Mouse (Mus musculus): Measurements from ENCODE around the gene Nacc2.

The Nacc2 gene

GRCm38 (mm10) chr2:26139545-26140206, 16.7 kb upstream of the Nacc2 start:
- DNase-seq (ENCODE audit: low spot score) = peak; percentile 65

- DNase-seq (ENCODE audit: low spot score) = no peak
Measured at GRCm38 (mm10) chr2:26139034-26139544, 16.1 kb upstream of the Nacc2 start.

- no peak for DNase-seq (ENCODE audit: low spot score)
Measured at GRCm38 (mm10) chr2:26138252-26139033, 15.4 kb upstream of the Nacc2 start.

- no peak for DNase-seq (ENCODE audit: low spot score)
Measured at GRCm38 (mm10) chr2:26134591-26134990, 11.6 kb upstream of the Nacc2 start.

DNA sequence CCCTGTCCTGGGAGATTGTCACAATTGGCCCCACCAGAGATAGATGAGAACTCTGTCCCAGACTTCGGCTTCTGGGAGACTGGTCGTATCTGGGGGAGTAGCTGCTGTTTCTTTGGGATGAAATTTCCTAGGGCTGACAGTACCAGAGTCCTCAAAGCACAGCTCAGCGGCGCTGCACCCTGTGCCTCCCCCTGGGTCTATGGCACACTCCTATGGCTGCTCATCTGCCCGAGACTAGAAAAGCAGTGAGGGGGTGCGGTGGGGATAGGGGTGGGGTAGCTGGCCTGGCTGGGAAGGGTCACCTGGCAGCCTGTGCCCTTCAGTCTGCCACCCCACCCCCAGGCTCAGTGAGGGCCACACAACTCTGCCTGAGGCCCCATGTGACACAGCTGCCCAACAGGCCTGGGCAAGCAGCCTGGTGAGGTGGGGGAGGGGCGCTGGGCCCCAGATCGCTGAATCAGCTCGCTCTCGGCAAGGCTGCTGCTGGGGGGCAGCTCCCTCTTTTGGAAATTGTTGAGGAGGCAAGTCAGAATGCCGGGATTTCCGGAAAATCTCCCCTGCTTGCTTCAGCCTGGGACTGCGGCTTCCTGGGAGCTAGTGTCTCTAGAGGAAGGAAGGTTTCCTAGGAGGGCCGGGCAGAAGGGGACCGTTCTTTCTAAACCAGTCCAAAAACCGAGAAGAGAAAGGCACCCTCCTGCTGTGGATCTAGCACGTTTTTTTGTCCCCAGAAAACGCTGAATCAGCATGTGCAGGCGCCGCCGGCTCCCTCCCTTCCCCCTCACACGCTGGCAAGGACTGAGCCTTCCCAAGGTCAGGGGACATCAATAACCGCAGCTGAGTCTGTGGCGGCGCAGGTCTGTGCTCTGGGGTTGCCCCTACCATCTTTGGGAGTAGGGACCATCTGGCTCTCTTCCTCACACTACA, 9.9 kb upstream of the Nacc2 start:
- DNase-seq (ENCODE audit: low spot score) = peak; percentile 86

GRCm38 (mm10) chr2:26131327-26131726, 8.3 kb upstream of the Nacc2 start:
- no peak for DNase-seq (ENCODE audit: low spot score)

DNA sequence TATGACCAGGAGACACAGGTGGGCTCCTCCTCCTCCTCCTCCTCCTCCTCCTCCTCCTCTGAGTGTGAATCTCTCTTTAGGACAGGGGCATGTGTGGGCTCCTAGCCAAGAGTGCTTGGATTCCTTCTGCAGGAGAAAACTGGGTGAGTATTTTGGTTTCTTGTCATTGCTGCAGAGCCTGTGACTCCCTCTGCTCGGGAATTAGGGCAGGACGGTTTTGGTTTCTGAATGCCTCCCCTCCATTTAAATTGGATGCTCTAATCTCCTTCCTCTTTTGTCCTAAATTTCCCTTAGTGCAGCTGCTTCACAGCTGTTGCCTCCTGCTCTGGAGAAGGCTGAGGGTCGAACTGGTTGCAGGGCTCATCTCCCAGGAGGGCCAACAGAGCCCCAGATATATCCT, 6.9 kb upstream of the Nacc2 start:
- no peak for DNase-seq (ENCODE audit: low spot score)

DNA sequence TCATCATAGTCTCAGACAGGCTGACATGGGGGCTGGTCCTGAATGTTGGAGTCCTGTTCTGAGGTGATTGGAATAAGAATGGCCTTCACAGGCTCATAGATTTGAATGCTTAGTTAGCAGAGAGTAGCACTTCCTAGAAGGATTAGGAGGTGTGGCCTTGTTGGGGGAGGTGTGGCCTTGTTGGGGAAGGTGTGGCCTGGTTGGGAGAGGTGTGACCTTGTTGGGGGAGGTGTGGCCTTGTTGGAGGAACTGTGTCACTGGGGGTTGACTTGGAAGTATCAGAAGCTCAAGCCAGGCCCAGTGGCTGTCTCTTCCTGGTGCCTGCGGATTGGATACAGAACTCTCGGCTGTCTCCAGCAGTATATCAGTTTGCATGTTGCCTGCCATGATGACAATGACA, 6.3 kb upstream of the Nacc2 start:
- DNase-seq (ENCODE audit: low spot score) = no peak

DNA sequence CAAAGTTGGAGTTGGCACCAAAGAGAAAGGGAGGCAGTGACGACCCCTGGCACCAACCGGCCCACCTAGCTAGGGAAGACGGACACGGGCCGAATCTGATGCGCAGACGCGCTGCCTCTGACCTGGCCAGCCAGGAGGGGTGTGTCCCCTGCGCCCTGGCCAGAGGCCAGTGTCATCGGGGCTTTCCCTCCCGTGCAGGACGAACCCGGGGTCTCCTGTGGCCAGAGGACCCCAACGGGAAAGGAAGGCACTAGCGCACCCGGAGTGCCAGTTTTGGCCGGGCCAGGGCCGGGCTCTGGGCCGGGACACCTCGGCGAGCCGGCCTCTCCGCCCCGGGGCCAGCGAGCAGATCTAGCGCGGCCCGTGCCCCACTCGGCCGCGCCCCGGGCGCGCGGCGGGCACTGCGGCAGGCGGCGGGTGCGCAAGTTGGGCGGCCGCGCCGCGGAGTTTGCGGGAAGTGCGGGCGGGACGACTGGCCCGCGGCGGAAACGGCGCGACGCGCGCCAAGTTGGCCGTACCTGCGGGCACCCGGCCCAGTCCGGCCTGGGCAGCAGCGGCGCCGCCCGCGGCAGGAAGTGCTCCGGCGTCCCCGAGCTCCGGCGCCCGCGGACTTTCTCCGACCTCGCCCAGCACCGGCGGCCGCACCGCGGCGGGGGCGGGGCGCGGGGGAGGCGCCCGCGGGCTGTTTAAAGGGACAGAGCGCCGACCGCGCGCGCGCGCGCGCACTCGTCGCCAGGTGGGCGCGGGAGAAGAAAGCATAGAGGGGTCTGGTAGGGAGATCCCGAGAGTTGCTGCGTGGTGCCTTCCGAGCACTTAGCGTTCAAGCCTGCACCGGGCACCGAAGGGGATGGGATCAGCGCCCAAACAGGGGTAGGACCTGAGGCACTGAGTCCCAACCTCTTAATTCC, 595 bp downstream of the Nacc2 start:
- no peak for DNase-seq (ENCODE audit: low spot score)

- DNase-seq (ENCODE audit: low spot score) = no peak
Measured at GRCm38 (mm10) chr2:26121541-26122083, 1.4 kb downstream of the Nacc2 start.

GRCm38 (mm10) chr2:26119626-26120025, 3.4 kb downstream of the Nacc2 start:
- no peak for DNase-seq (ENCODE audit: low spot score)

DNA sequence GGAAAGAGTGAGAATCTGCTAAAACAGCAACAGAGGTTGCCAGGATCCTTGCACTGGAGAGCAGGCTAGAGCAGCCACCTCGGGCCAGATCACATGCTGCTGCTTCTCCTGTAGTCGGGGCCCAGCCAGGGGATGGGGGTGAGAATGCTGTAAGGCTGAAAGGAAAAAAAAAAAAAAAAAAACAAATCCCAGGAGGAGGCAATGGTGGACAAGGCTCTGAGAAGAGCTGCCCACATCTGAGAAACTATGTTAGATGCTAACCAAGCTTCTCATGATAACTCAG, 3.8 kb downstream of the Nacc2 start:
- DNase-seq (ENCODE audit: low spot score) = no peak

- DNase-seq (ENCODE audit: low spot score) = peak; percentile 86
Measured at GRCm38 (mm10) chr2:26118584-26119309, 4.3 kb downstream of the Nacc2 start.

DNA sequence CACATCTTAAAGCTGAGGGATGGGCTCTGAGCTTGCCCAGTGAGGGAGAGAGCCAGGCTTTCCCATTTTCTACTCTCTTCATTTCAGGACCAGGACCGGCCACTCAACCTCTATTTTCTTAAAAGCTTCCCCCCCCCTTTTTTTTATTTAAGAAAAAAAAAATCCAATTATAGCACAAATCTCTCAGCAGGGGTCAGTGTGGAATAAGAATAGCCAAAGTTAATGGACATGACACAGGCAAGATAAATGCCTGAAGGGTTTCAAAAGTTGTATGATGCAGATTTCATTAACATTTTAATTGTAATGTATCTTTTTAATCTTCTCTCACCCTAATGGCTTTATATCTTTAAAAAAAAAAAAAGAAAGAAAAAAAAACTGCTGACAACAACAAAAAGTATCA, 5.4 kb downstream of the Nacc2 start:
- DNase-seq (ENCODE audit: low spot score) = no peak

DNA sequence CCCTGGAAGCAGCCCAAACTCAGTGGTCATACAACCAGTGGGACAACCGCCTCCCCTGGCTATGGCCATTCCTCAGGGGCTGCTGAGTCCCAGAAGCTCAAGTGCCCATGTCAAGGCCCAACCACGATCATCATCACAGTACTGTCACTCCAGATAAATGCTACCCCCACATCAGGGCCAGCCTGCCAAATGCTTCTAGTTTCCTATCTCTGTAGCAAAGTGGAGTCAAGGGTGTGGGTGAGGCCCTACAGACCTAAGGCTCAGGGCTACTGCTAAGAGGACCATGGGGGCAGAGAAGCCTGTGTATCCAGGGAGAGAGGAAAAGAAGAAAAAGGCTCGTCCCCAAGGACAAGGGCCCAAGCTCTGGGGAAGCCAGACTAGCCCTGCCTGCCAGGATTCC, 6.5 kb downstream of the Nacc2 start:
- no peak for DNase-seq (ENCODE audit: low spot score)

- DNase-seq (ENCODE audit: low spot score) = no peak
Measured at GRCm38 (mm10) chr2:26115215-26115614, 7.8 kb downstream of the Nacc2 start.

- no peak for DNase-seq (ENCODE audit: low spot score)
Measured at GRCm38 (mm10) chr2:26108237-26108636, 14.8 kb downstream of the Nacc2 start.

DNA sequence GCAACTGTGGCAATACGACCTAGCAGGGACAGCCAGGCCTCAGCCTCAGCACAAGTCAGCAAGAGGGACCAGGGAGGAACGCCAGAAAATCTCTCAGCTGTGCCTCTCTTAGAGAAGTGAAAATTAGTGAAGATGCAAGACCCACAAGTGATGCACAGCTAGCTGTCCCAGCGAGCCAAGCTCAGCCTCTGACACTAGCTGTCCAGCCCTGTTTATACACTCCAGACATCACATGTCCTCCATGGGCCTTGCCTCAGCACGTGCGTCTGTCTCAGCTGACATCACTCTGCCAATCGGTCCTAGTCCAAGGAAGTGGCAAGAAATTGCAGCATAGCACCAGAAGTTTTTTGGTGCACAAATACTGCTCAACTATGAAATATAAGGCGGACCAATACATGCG, 16.0 kb downstream of the Nacc2 start:
- DNase-seq (ENCODE audit: low spot score) = no peak

DNA sequence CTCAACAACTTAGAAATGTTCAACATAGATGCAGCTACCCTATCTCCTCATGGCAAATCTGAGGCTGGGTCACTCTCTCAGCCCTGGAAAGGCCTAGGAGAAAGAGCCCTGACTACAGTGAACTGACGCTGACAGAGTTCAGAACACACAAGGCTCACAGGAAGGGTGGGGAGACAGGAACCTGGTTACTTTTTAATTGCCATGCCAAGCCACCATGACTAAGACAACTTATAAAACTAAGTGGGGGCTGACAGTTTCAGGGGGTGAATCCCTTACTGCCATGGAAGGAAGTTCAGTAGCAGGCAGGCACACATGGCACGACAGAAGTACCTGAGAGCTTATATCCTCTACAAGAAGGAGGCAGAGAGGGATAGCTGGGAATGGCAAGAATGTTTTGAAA, 16.8 kb downstream of the Nacc2 start:
- DNase-seq (ENCODE audit: low spot score) = no peak

DNA sequence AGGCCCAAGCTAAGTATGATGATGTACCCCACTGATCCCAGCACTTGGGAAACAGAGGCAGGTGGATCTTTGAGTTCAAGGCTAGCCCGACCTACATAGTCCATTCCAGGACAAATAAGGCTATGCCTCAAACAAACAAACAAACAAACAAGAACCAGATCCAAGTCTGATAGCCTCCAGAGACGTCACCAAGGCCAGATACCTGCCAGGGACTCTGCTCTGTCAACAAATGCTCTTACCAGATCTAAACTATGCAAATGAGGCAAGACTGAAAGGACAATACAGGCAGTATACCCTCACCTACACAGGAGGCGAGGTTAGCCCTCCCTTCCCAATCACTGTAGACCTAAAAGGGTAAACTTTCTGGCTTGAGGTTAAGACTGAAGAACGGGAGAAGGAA, 22.7 kb downstream of the Nacc2 start:
- no peak for DNase-seq (ENCODE audit: low spot score)

DNA sequence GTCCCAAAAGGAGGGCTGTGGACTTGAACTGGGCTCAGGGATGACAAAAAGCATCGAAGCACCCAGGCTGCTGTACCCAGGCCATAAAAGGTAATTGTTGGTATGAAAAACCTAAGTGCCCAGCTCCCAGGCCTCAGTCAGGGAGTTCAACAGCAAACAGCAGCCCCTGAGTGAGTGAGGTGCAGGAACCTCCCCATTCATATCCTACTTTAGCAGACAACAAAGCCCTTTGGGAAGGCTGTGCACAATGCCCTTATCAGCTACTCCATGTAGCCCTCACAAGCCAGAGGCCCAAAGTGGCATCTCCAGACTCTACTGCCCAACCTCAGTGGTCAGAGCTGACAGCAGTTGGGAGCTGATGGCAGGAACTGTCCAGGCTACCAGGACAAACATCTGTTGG, 23.2 kb downstream of the Nacc2 start:
- no peak for DNase-seq (ENCODE audit: low spot score)
